Mouse (Mus musculus): ENCODE results near the gene Mgat1.
"Not testable (repeated sequence)": the region's sequence is repeated elsewhere in the genome, so short reads cannot be mapped to it uniquely, and the experiment has no call there.

Gene Mgat1

GRCm38 (mm10) chr11:49264081-49264480 is 20.1 kb downstream of the Mgat1 start:
- no peak for DNase-seq (ENCODE audit: low spot score)

- DNase-seq (ENCODE audit: low spot score) = no peak
Measured at GRCm38 (mm10) chr11:49264622-49265021, 20.6 kb downstream of the Mgat1 start.

GRCm38 (mm10) chr11:49265101-49265500 is 21.1 kb downstream of the Mgat1 start:
- DNase-seq (ENCODE audit: low spot score) = no peak

GRCm38 (mm10) chr11:49266671-49267070 is 22.7 kb downstream of the Mgat1 start:
- DNase-seq (ENCODE audit: low spot score) = no peak

GRCm38 (mm10) chr11:49267316-49267715 is 23.3 kb downstream of the Mgat1 start:
- no peak for DNase-seq (ENCODE audit: low spot score)

- DNase-seq (ENCODE audit: low spot score) = peak; percentile 9
Measured at GRCm38 (mm10) chr11:49267970-49268579, 24.1 kb downstream of the Mgat1 start.

- DNase-seq (ENCODE audit: low spot score) = no peak
Measured at GRCm38 (mm10) chr11:49269761-49270160, 25.8 kb downstream of the Mgat1 start.

- DNase-seq (ENCODE audit: low spot score) = no peak
Measured at GRCm38 (mm10) chr11:49270368-49270767, 26.4 kb downstream of the Mgat1 start.

- peak; percentile 86 for DNase-seq (ENCODE audit: low spot score)
Measured at GRCm38 (mm10) chr11:49271334-49271733, 27.3 kb downstream of the Mgat1 start.

GRCm38 (mm10) chr11:49273834-49274519 is 30.0 kb downstream of the Mgat1 start:
- DNase-seq (ENCODE audit: low spot score) = no peak

GRCm38 (mm10) chr11:49278222-49278621 is 34.2 kb downstream of the Mgat1 start, which contains the start of gene Olfr1393:
Olfr1393 (plus strand) TSS chr11:49278304.
- no peak for DNase-seq (ENCODE audit: low spot score)

- not testable (repeated sequence) for DNase-seq (ENCODE audit: low spot score)
Measured at GRCm38 (mm10) chr11:49284982-49285381, 41.0 kb downstream of the Mgat1 start, which contains the start of gene Olfr1392. Olfr1392 (plus strand) TSS chr11:49285282.

GRCm38 (mm10) chr11:49287251-49287650 is 43.3 kb downstream of the Mgat1 start:
- DNase-seq (ENCODE audit: low spot score) = no peak

- DNase-seq (ENCODE audit: low spot score) = no peak
Measured at GRCm38 (mm10) chr11:49292777-49293176, 48.8 kb downstream of the Mgat1 start.

- DNase-seq (ENCODE audit: low spot score) = no peak
Measured at GRCm38 (mm10) chr11:49304441-49304840, 60.5 kb downstream of the Mgat1 start, which contains the start of gene Olfr10. Olfr10 (plus strand) TSS chr11:49304741.

- not testable (repeated sequence) for DNase-seq (ENCODE audit: low spot score)
Measured at GRCm38 (mm10) chr11:49308547-49308946, 64.6 kb downstream of the Mgat1 start.
